Mouse (Mus musculus) heart, postnatal 0 days (tissue): ENCODE measurements around the gene Cntnap1. TPM values are rescaled to one million over a fixed set of nuclear protein-coding genes. Genes with fewer than 3 reads are reported as not detected.
A peak's percentile ranks its signal among the peaks of the same experiment; 100 is the strongest.

ENCODE experiments used
- ATAC-seq: fragments of 200-750 bp; cut with Nextera tagmentation; 2 replicates; pipeline ENCODE4 v1.8.0; 2017; ENCODE audit warnings: low read depth, moderate number of reproducible peaks, moderate library complexity; ENCODE audit not compliant: insufficient read depth
- DNase-seq: peaks from one replicate; pipeline ENCODE4 v3.0.0-alpha.2; 2016; ENCODE audit warnings: low spot score
- H3K27ac ChIP-seq: fragments of 300-500 bp; sonication (generic); 2 replicates; pipeline ENCODE4 v1.5.1; 2014; ENCODE audit warnings: low read depth, mild to moderate bottlenecking
- H3K27me3 ChIP-seq: fragments of 300-500 bp; sonication (generic); 2 replicates; pipeline ENCODE4 v1.6.1; 2014; ENCODE audit warnings: low read length, mixed read lengths; ENCODE audit not compliant: control insufficient read depth, insufficient read depth
- H3K36me3 ChIP-seq: fragments of 300-500 bp; sonication (generic); replicated peaks from 2 replicates; pipeline ENCODE4 v1.6.1; 2014; ENCODE audit warnings: low read length, mixed read lengths; ENCODE audit not compliant: control insufficient read depth, insufficient read depth
- H3K4me1 ChIP-seq: fragments of 300-500 bp; sonication (generic); 2 replicates; pipeline ENCODE4 v1.6.1; 2014; ENCODE audit warnings: antibody characterized with exemption; ENCODE audit not compliant: control insufficient read depth, insufficient read depth
- H3K4me2 ChIP-seq: fragments of 300-500 bp; sonication (generic); 2 replicates; pipeline ENCODE4 v1.6.1; 2014; ENCODE audit warnings: low read depth, mild to moderate bottlenecking, low read length, moderate library complexity
- H3K4me3 ChIP-seq: fragments of 300-500 bp; sonication (generic); 2 replicates; pipeline ENCODE4 v1.5.1; 2014; ENCODE audit warnings: low read depth, low read length
- H3K9ac ChIP-seq: fragments of 300-500 bp; sonication (generic); replicated peaks from 2 replicates; pipeline ENCODE4 v1.6.1; 2014; ENCODE audit warnings: low read depth, low read length, mixed read lengths
- H3K9me3 ChIP-seq: fragments of 300-500 bp; sonication (generic); replicated peaks from 2 replicates; pipeline ENCODE4 v1.6.1; 2016; ENCODE audit warnings: low read length; ENCODE audit not compliant: control insufficient read depth
- CTCF ChIP-seq: IDR thresholded peaks from 2 replicates; pipeline ENCODE4 v1.5.1; 2016; ENCODE audit warnings: antibody characterized with exemption, control low read depth, low read depth
- EP300 ChIP-seq: IDR thresholded peaks from 2 replicates; pipeline ENCODE4 v1.6.1; 2016; ENCODE audit warnings: antibody characterized with exemption, low read depth
- WGBS: fragments of 180-500 bp; shearing (Covaris S2); extraction: QIAGEN DNeasy Blood & Tissue Kit; methylation state at CpG from one replicate; pipeline ENCODE4 v1.1.7; 2014; 5-methylcytosine and 5-hydroxymethylcytosine counted together
- polyA plus RNA-seq: library from polyadenylated mRNA; unstranded; fragments of >200 nt; fragmentation: Nextera tagmentation; extraction: Ambion mirVana; gene quantifications from 2 replicates; pipeline ENCODE4 v1.2.1, GENCODE M21; 2015
- total RNA-seq: library from RNA; depleted of rRNA; stranded (reverse); fragments of >200 nt; gene quantifications from 2 replicates; pipeline ENCODE4 v1.2.3, GENCODE M21; 2014; ENCODE audit warnings: low replicate concordance

Cntnap1 gene
- total and polyA plus RNA-seq, 2 experiments from 2014 or later: 0.20 to 1.4 TPM

DNA sequence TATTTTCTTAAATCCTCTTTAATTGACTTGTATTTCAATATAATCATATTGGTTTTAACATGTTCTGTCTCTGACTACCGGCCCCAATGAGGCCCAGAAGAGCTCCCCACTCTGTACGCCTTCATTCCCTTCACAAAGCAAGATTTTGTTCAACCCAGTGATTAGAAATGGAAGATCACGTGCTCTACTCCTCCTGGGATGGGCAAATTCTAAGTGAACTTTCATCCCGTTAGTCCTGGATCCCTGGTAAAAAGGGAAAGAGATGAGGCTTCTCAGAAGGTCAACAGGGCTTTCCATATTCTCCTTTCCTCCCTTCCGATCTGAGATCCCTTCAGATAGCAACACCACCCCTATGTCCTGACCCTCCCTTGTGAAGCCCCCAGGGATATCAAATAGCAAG, 60.2 kb downstream of the Cntnap1 start:
- Histone ChIP-seq H3K27ac (peak overlapping the region; percentile 89), H3K4me2 (peak overlapping the region; percentile 55), H3K9ac (0 out of 2 replicates have a peak overlapping the region, but pooled peaks have one; percentile 44), H3K4me3 (no peak overlapping the region), H3K4me1 (no peaks in the 10 kb centered on the region), H3K27me3 (0 out of 2 replicates have a peak, but pooled peaks cover 3% of the 10 kb centered on the region), H3K36me3 (no peaks in the 10 kb centered on the region), H3K9me3 (no peaks in the 10 kb centered on the region)
- TF ChIP-seq CTCF: no peak
- TF ChIP-seq EP300: no peak
- DNase-seq (peak; percentile 33), ATAC-seq (peak; percentile 2; the same call in 1 of the 2 replicates)
- 29% methylated on average over 5 of the region's 5 CpGs for WGBS

DNA sequence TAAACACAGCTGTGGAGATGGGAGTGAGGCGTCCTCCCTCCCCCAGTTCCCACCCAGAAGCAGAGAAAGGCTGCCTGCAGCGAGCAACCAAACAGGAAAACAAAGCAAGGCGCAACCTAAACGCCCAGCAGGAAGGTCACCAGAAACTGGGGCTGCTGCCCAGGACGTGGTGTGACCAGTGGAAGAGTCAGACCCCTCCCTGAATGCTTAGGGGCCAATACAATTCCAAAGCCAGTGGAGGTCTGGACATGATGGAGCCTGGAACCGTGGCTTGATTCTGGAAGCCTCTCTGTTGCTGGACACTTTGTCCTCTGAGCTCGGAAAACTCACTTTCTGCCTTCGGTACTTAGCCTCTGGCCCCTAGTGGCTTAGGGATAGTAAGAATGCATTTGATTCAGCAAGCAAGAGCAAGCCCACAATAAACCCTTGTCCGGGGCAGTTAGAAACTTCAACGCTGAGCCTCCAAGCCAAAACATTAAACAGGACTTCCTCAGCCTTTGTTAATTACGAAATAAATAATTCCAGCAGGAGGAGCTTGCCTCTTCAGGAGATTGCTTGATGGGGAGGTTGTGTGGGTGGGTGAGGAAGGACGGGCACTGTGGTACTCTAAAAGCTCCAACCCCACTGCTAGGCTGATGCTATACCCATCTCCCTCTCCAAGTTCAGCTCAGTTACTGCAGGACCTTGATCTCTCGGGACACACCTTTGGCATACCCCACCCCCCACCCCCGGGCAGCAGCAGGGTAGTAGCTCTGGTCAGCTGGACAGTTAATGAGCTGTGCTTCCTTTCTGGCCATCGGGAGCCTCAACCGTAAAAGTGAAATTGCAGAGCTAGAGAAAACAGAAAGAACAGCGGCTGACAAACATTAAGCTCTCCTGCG, 60.9 kb downstream of the Cntnap1 start:
- peak overlapping the region; percentile 55 for H3K4me2 ChIP-seq
- TF ChIP-seq EP300 (peak; percentile 83), CTCF (no peak)
- peak; percentile 61 for DNase-seq
- H3K4me1 ChIP-seq: no peaks in the 10 kb centered on the region
- H3K9ac ChIP-seq: peak overlapping the region; percentile 44
- H3K36me3 ChIP-seq: no peaks in the 10 kb centered on the region
- H3K27ac ChIP-seq: peak overlapping the region; percentile 89
- 0 out of 2 replicates have a peak, but pooled peaks cover 3% of the 10 kb centered on the region for H3K27me3 ChIP-seq
- no peaks in the 10 kb centered on the region for H3K9me3 ChIP-seq
- peak; percentile 62 for ATAC-seq
- H3K4me3 ChIP-seq: peak overlapping the region; percentile 26
- WGBS: 10% methylated on average over 18 of the region's 18 CpGs

GRCm38 (mm10) chr11:101232010-101232839, 61.9 kb downstream of the Cntnap1 start:
- H3K9me3 ChIP-seq: no peaks in the 10 kb centered on the region
- H3K36me3 ChIP-seq: no peaks in the 10 kb centered on the region
- H3K27ac ChIP-seq: peak overlapping the region; percentile 89
- DNase-seq: peak; percentile 79
- TF ChIP-seq EP300 (peak; percentile 83), CTCF (no peak)
- H3K9ac ChIP-seq: peak overlapping the region; percentile 44; the same call in 1 of the 2 replicates
- H3K27me3 ChIP-seq: 0 out of 2 replicates have a peak, but pooled peaks cover 3% of the 10 kb centered on the region
- H3K4me2 ChIP-seq: peak overlapping the region; percentile 55
- ATAC-seq: peak; percentile 76
- H3K4me1 ChIP-seq: no peaks in the 10 kb centered on the region
- H3K4me3 ChIP-seq: peak overlapping the region; percentile 26
- WGBS: 39% methylated on average over 6 of the region's 6 CpGs

GRCm38 (mm10) chr11:101233240-101233639, 62.9 kb downstream of the Cntnap1 start:
- no peak overlapping the region for H3K4me2 ChIP-seq
- no peak for ATAC-seq
- H3K9ac ChIP-seq: no peak overlapping the region
- 76% methylated on average over 1 of the region's 1 CpGs for WGBS
- no peak overlapping the region for H3K4me3 ChIP-seq
- no peaks in the 10 kb centered on the region for H3K9me3 ChIP-seq
- DNase-seq: no peak
- no peak overlapping the region for H3K27ac ChIP-seq
- H3K27me3 ChIP-seq: no peaks in the 10 kb centered on the region
- H3K36me3 ChIP-seq: no peaks in the 10 kb centered on the region
- TF ChIP-seq EP300 (no peak), CTCF (no peak)
- 0 out of 2 replicates have a peak, but pooled peaks cover 9% of the 10 kb centered on the region for H3K4me1 ChIP-seq

DNA sequence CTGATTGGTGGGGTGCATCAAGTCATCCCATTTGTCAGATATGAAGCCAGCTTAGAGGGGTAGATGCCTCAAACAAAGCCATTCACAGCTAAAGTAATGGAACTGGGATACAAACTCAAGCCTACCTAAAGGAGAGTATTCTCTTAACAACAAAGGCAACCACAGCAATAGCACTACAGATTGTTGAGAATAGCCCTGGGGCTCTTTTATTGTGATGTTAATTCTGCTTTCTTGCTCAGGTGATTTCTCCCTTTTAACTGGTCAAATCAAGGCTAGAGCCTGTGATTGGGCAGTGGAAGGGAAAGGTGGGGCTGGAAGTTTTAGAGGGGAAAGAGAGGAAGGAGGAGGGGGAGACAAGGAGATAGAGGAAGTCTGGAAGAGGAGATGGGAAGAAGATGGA, 63.8 kb downstream of the Cntnap1 start:
- Histone ChIP-seq H3K4me3 (no peak overlapping the region), H3K4me1 (0 out of 2 replicates have a peak, but pooled peaks cover 10% of the 10 kb centered on the region), H3K36me3 (no peaks in the 10 kb centered on the region), H3K27me3 (no peaks in the 10 kb centered on the region), H3K4me2 (no peak overlapping the region), H3K9me3 (no peaks in the 10 kb centered on the region), H3K27ac (no peak overlapping the region), H3K9ac (no peak overlapping the region)
- no peak for TF ChIP-seq EP300
- no peak for TF ChIP-seq CTCF
- ATAC-seq (no peak), DNase-seq (no peak)
